Mouse (Mus musculus) hematopoietic stem cell, adult 5-6 weeks (primary cell): ENCODE results near the gene Mpzl3. TPM values are rescaled to one million over a fixed set of nuclear protein-coding genes. Genes with fewer than 3 reads are reported as not detected.

ENCODE experiments used
- ATAC-seq, 2 experiments: fragments of 125-278 bp in 1 of 2; replicated peaks in 1 of 2; 2 replicates each; pipeline ENCODE4 v1.8.0; 2016 to 2017; ENCODE audit warnings: inconsistent platforms in 2 of 2, mild to moderate bottlenecking in 2 of 2, moderate number of reproducible peaks in 2 of 2, low read depth in 1 of 2, moderate TSS enrichment in 1 of 2; ENCODE audit not compliant: low FRiP score in 2 of 2, poor library complexity in 2 of 2, severe bottlenecking in 2 of 2, insufficient read depth in 1 of 2, low TSS enrichment in 1 of 2
- total RNA-seq: library from RNA; stranded (forward); fragments of 172-1452, 232-1000 nt; gene quantifications from 2 replicates; pipeline ENCODE4 v1.2.3, GENCODE M21; 2017

The Mpzl3 gene
- total RNA-seq, 1 experiment from 2014 or later, result 0.99 TPM

GRCm38 (mm10) chr9:45040066-45040845, 14.7 kb upstream of the Mpzl3 start:
- no peak for ATAC-seq

DNA sequence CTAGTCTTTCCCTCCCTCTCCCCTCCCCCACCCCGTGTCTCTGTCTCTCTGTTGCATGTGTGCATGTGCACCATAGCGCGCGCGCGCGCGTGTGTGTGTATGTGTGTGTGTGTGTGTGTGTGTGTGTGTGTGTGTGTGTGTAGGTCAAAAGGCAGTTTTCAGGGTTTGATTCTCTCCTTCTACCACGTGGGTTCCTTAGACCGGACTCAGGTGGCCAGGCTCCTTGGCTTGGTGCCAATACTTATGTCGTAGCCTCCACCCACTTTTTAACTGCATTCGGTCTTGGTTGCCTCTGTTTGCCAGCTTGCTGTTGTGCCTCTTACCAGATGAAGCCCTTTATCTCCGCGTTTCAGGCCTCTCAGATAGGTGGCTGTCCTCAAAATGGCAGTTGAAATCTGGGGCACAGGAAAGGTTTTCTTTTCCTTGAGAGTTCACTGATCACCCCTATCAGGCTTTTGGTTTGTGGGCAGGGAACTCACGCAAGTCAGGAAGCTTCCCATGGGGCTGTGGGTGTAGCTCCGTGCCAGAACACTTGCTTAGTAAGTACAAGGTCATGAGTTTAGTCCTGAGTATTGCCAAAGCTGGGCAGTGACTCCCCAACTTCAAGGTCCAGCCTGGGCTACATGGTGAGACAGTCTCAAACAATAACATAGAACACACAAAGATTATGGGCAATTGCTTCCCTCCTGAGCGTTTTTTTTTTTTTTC, 13.7 kb upstream of the Mpzl3 start:
- peak; percentile 25 to 51; a peak in 2 of 4 replicates for ATAC-seq

DNA sequence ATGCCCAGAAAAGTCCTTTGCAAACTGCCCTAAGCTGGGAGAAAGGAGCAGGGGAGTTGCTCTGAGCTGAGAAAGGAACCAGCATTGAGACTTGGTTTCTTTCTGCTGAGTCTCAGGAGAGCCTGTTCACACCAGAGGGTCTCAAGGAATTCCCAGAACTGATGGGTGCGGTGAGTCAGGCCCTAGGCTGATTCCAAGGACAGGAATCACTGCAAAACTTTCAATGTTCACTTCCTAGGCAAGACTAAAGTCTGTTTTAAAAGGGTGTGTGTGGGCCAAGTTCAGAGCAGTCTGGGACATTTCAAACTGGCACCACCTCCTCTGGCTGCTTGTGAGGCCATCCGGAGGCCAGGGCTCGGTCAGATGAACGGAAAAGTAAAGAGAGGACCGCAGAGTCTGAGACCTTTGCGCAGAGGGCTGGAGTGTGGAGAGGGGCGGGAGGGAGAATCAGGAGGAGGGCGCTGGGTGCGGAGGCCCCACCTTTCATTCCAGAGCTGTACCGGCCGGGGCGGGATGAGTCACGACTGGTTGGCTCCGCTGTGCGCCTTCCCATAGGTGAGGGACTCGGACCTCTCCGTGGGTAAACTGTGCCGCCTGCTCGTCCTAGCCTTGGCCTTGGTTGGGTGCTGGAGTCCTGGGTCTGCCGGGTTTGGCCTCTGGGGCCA, 12.8 kb upstream of the Mpzl3 start:
- ATAC-seq, result peak in 1 of 2 experiments; percentile 33; a peak in 1 of 4 replicates

DNA sequence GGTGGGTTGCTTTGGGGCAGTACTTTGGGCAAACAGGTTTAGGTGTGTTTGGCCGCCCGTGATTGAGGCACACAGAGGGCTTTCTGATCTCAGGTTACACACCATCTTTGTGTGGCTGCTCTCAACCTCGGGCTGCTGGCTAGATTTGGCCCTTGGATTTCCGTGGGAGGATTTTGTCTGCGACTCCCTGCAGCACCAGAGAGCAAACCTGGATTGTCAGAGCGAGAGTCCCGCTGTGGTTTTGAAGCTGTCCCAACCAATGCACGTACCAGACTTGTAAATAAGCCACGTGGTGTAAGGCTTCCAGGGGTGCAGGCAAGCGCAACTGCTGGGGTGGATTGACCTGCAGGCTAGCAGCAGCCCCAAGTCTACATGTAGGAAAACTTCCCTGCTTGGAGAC, 12.0 kb upstream of the Mpzl3 start:
- ATAC-seq, result no peak

DNA sequence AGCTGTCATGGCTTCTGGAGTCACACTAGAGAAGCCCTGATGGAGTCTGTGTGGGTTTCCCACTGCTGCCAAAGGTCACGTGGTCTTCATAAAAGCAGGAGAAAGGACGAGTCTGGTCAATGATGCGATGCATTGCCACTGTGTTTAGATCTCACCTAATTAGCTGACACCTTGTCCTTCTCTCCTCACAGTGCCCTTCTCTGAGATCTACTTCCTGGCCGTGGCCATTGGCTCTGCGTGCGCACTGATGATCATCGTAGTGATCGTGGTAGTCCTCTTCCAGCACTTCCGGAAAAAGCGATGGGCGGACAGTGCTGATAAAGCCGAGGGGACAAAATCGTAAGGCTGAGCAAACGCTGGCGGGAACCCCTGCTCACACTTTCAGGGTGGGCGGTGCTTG, 8.0 kb upstream of the Mpzl3 start:
- no peak for ATAC-seq

DNA sequence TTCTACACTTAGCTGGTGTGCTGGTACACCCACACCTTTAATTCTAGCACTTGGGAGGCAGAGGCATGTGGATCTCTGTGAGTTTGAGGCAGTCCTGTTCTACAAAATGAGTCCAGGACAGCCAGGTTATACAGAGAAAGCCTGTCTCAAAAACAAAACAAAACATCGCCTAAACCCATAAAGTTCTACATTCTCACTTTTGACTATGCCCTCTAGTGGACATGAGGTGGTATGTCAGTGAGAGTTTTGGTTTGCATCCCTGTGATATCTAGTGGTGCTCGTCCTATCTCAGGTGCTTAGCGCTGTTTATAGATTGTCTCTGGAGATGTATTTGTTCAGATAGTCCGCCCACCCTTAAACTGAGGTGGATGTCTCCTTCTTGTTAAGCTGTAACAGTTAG, 6.5 kb upstream of the Mpzl3 start:
- ATAC-seq, result peak in 1 of 2 experiments; percentile 56; a peak in 2 of 4 replicates

DNA sequence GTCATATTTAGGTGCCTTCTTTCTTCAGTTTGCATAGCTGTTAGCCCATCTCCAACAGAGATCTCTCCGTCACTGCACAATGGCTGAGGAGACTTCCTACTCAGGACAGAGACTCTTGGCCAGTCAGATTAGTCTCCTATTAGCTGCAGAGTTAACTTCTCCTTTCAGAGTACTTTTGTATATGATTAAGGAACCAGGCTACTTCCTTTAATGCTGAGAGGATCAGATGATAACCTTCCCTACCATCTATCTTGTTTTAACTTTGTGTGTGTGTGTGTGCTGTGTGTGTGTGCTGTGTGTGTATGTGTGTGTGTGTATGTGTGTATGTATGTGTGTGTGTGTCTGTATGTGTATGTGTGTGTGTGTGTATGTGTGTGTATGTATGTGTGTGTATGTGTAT, 5.3 kb upstream of the Mpzl3 start:
- ATAC-seq, result peak in 1 of 2 experiments; percentile 45; a peak in 1 of 4 replicates

- ATAC-seq, result no peak
These were observed 4.7 kb upstream of the Mpzl3 start for GRCm38 (mm10) chr9:45050301-45050700.

DNA sequence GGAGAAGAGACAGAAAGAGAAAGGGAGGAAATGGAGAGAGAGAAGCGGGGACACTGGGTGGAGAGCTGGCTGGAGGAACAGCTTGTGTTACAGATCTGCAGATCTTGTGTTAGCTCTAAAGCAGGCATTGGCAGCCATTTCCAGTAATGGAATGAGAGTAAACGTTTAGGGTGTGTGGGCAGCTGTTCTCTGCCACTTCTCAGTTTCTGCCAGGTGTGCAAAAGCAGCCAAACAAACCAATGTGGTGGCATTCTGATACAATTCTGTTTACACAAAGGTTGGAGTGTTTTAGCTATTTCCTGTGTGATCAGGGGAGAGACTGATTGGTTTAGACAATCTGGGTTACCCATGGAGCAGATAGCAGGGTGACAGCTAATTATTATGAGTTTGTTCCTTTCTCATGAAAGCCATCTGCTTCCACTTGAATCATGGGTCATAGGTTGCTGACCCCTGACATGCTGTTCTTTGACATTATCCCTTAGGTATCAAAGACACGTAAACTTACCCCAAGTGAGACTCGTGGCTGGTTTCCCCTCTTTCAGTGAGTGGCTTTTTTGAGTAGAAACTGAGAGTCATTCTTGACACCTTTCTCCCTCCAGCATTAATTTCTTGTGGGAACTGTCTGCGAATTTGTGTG, 3.4 kb downstream of the Mpzl3 start:
- no peak for ATAC-seq

GRCm38 (mm10) chr9:45060151-45060550, 5.2 kb downstream of the Mpzl3 start:
- ATAC-seq, result no peak

GRCm38 (mm10) chr9:45062677-45063076, 7.7 kb downstream of the Mpzl3 start:
- ATAC-seq, result 0 out of 4 replicates have a peak, but pooled peaks have one; percentile 17 to 21

- peak in 1 of 2 experiments; percentile 69; a peak in 1 of 4 replicates for ATAC-seq
These were observed 9.4 kb downstream of the Mpzl3 start for GRCm38 (mm10) chr9:45064421-45064820.

DNA sequence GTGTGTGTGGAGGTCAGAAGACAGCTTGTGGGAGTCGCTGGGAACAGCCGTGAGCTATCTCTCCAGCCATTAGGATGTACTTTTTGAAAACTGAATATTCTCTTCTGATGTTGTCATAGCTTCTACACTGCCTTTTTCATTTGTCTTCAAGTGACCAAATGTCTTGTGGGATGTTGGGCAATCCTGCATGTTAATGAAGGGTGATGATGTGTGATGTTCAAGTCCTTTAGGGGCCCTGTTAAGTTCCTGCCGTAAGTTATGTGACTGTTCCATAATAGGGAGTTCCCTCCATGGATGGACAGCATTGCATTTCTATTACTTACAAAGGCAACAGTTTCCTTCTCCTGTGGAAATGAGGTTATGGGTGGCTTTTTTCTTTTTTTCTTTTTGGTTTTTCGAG, 11.7 kb downstream of the Mpzl3 start:
- no peak for ATAC-seq

DNA sequence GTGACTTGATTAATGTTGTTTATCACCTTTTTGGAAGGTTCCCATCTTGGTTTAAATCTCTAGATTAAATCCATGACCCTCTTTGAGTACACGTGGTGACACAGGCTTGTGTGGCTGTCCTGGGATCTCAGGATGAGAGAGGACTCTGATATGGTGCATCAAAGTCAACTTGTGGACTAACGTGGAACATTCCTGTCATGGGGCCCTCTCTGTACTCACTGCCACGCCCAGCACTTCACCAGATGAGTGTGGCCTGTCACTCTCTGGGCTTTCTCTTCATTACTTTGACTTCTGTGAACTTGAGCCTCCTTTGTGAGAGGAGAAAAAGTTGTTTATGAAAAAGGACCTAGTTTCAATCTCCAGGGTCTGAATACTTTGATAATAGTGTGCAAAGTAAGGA, 16.8 kb downstream of the Mpzl3 start:
- no peak for ATAC-seq

- no peak for ATAC-seq
These were observed 22.9 kb downstream of the Mpzl3 start for GRCm38 (mm10) chr9:45077859-45078258.

DNA sequence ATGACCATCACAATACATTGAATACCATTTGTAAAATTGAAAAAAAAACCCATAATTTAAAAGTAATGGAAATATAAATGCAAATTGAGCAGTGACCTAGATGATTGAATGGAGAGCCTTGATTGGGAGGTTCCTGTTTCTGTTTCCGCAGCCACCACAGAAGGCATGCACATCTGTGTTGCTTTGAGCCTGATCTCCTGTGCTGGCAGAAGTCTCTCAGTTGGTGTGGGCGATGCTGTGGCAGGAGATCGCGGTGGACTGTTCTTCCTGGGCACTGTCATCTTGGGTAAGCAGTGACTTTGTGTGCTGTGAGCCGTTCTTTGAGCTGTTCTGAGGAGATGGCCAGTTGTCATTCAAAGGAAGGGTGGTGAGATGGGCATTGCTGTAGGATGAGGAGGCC, 24.0 kb downstream of the Mpzl3 start, which contains the start of gene Jaml:
TSS of gene Jaml (plus strand) at position 173 of the 400 bp plus-strand sequence.
- peak; percentile 90 to 93 for ATAC-seq

DNA sequence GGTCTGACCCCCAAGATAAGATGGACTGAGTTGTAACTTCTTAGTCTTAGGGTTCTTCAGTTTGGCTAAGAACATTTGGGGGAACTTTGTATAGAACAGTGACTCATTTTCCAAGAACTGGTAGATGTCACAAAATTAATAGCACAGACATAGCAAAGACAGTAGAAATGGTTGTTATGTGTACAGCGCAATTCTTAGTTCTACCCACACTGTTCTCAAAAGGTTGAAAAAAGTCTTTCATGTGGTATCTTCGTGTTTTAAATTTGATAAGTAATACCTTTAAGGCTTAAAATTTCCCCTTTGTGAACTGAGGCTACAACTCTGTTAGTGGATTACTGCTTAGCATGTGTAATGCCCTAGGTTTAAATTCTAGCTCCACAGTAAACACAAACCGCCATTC, 28.1 kb downstream of the Mpzl3 start:
- no peak for ATAC-seq
